Mouse (Mus musculus) T-helper 17 cell (primary cell): ENCODE measurements at regions not wholly inside any gene's neighbourhood (a gene's known extent, or its start where the extent isn't known, plus 50 kb on each side); places are given as distances from the start of the nearest gene placed in this dataset.
"Not testable (repeated sequence)": the region's sequence is repeated elsewhere in the genome, so short reads cannot be mapped to it uniquely, and the experiment has no call there.

ENCODE experiments used
- in situ Hi-C, 2 experiments: fragments of 300-600 bp; cut with MboI, MseI; formaldehyde crosslinking; loops; 1 replicate in 1 of 2; 2 replicates in 1 of 2; pipeline ENCODE4 v1.15.1; 2025; ENCODE audit warnings: high pct_unique_total_duplicates in 2 of 2

DNA sequence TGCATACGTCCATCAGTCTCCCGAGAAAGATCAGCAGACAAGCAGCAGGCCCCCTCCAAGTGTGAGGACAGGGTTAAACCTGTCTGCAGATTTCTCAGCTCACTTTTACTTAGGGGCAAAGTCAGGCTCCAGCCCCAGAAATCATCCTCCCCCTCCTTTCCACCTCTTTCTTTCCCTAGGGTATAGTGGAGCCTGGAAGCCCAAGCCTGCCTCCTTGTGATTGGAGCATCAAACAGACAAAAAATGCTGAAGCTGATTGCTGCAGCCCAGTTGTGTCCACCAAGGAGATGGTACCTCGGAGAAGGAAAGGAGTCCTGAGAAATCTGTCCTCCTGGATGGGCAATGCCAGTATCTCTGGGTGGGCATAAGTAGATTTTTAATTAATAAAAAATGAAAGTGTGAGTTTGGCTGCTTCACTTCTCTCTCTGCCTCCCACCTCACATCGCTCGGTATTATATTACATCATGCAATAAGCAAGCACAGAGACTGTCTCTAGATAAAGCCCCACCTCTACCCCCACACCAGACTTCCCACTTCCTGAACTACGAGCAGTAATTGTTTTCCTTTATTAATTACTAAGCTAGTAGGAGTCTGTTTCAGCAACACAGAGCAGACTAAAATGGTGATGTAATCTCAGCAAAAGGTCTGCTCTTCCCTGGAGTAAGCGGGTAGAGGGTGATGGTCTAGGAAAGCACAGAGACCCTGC is 105.2 kb upstream of the Fhl2 start:
- in situ Hi-C loops: loop anchor here in 1 of 2 experiments (10.0 kb wide), 1 partner anchor 333 kb away; no protein-coding TSS in a partner anchor

DNA sequence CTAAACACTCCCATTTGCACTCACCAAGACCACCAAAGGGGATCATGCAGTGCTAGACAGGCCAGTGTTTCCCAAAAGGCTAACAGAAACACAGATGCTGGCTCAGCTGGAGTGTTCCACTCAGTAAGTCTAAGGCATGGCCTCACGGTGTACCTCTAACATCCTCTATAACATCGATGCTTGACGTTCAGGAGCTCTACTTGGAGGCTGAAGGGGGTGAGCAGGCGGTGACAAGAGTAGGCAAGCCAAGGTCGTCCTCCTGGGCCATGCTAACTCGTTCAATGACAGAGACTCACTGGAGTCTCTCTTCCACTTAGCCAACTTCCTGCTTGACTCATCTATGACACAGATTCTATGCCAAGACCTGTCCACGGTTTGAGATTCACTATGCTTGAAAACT is 105.9 kb upstream of the Fhl2 start:
- in situ Hi-C loops: loop anchor here in 1 of 2 experiments (10.0 kb wide), 1 partner anchor 332 kb away; no protein-coding TSS in a partner anchor

DNA sequence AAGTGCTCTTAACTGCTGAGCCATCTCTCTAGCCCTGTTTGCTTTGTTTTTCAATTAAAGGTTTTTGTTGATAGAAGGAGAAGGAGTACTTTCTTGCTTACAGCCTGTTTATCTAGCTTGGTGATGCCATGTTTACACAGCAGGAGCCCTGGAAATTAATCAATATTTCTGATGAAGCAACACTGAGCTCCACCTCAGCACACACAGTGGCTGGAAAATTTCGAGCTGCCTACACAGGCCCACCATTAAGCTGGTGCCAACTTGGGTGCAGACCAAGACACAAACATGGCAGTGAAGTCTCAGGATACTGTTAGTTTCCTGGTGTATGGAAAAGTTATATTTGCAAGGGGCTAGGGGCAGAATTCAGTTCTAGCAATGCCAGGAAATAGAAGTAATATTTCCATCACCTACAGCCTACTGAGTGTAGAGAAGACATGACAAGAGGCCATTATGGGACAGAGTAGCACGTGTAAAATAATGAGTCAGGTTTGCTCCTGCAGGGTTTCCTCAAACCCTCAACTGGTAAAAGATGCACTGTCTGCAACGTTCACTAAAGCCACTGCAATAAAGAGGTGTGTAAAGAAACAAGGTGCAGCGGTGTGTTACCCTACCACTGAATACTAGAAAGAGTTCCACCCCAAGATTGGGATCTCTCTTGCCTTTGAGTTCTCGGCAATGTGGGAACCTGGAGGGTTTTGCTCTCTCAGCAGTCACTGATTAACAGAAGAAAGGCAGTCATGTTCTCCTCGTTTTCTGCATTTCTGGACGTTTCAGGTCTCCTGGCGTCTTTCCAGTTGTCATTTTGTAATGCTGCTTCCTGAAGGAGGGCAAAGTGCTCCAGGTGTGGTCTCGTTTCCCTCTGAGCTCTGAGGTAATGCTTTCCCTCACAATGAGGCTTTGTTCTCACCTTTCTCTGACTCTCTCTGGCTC is 108.8 kb upstream of the Fhl2 start:
- in situ Hi-C loops: loop anchor here in 1 of 2 experiments (10.0 kb wide), 1 partner anchor 329 kb away; no protein-coding TSS in a partner anchor

DNA sequence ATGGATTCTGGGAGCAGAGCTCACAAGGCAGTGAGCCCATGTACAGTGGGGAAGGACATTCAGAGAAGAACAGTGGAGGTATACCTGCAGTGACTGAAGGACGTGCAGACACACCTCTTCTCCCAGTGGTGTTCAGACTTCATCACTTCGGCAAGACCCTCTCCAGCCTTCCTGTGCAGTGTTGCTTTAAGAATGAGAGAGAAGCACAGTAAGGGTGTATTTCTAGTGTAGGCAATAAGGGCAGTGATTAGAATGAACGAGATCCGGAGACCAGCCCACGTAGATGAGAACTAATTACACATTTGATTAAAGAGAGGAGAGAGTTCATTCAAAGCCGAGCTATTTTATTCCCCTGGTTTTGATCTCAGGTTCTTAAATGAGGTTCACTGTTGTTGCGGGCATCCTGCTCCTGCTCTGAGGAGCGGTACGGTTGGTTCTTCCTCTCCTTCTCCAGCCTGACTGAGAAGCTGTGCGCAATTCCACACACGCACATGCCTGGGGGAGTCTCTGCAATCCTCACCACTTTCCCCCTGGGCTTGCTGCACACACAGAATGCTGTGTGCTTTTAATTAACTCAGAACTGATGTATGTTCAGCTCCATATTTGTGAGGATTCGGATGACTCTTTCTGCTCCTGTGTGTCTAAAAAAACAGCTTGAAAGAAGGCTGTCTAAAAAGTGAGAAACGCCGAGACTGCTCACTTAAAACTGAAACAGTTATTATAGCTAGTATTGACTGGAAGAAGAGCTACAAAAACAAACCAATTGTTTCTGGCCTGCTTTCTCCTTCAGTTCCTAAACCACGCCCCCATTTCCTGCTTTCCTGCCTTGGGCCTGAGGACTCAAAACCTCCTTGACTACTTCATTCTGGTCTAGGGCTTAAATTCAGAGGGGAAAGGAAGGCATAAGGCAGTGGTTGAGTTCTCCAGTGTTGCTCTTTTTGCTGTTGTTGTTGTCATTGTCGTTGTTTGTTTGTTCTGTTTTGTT is 114.2 kb upstream of the Fhl2 start:
- in situ Hi-C loops: no loop called here

DNA sequence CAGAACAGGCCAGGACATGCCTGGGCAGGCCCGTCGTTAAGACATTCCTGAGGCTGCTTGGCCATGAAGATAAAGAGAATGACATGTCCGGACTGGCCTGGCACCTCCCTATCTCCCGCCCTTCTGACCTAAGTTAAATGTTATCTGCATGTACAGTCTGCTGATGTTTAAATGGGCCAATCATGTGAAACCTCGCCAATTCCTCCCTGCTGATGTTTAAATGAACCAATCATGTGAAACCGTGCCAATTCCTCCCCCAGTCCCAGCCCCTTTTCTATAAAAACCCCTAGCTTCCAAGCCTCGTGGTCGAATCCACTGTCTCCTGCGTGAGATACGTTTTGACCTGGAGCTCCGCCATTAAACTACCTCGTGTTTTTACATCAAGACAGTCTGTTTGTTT is 119.5 kb upstream of the Fhl2 start:
- in situ Hi-C loops: not testable (repeated sequence)

GRCm38 (mm10) chr1:43317076-43317871 is 120.5 kb upstream of the Fhl2 start:
- in situ Hi-C loops: no loop called here

DNA sequence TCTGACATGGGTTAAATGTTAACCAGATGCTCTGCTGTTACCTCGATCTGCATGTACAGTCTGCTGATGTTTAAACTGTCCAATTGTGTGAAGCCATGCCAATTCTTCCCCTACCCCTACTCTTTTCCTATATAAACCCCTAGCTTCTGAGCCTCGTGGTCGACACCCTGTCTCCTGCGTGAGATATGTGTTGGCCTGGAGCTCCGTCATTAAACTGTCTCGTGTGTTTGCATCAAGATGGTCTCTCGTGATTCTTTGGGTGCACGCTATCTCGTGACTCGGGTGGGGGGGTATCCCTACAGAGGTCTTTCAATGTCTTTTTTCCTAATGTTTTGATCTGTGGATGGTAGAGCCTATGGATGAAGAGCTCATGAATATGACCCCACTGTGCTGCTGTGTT is 110.9 kb upstream of the Nck2 start:
- in situ Hi-C loops: not testable (repeated sequence)

GRCm38 (mm10) chr1:43337168-43337784 is 107.1 kb upstream of the Nck2 start:
- in situ Hi-C loops: no loop called here

DNA sequence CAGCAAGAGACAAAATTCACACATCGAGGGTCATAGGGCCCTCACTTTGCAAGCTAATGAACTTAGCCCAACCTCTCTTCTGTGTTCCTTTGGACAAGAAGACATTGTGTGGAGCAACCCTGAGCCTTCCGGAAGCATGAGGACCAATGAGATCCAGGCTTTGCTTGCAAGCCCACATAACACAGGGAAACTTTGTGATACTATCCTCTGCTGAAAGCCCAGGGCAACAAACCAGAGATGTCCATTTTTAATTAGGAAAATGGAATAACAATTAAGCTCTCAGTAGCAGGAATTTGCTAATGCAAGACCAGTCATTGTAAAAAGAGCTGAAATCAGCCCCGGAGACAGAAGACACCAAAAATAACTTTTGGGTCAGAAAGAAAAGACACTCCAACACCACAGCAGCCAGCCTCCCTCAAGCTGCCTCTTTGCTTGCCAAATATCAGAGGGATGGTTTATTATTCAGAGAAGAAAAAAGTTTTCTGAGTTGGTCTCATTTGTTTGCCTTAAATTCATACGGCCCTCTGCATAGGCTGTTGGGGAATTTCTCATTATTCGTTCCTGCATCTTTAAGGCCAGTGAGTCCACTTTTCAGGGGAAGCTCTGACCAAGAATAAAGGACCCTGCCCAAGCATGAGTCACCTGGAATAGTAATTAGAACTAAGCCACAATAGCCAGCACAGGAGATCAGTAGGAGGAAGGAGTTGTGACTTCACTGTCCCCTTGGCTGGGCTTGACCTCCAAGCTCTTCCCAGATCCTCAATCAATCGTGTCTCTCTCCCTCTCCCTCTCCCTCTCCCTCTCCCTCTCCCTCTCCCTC is 106.1 kb upstream of the Nck2 start:
- in situ Hi-C loops: no loop called here

GRCm38 (mm10) chr1:43342848-43343247 is 101.5 kb upstream of the Nck2 start:
- in situ Hi-C loops: no loop called here

- in situ Hi-C loops: no loop called here
Measured at GRCm38 (mm10) chr1:43343410-43343809, 101.0 kb upstream of the Nck2 start.

GRCm38 (mm10) chr1:43344001-43344400 is 100.4 kb upstream of the Nck2 start:
- in situ Hi-C loops: no loop called here

- in situ Hi-C loops: no loop called here
Measured at GRCm38 (mm10) chr1:43347152-43347551, 97.2 kb upstream of the Nck2 start.

GRCm38 (mm10) chr1:43349966-43350365 is 94.4 kb upstream of the Nck2 start:
- in situ Hi-C loops: no loop called here

DNA sequence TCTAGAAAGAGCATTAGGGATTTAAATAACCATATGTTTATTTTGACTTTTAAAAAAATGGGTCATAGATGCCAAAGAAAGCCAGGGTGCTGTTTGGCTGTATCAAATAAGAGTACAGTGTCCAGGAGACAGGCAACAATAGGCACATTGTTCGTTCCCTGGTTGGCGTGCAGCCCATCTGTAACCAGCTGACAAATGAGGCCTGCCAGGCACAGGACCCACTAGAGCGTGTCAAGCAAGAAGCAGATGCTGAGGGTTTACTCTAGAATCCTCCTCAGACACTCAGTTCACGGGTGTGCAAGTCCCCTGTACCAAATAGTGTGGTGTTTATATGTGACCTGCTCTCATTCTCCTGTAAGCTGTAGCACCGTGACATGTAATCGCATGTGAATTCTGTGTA is 86.2 kb upstream of the Nck2 start:
- in situ Hi-C loops: no loop called here

- in situ Hi-C loops: no loop called here
Measured at GRCm38 (mm10) chr1:43359662-43360061, 84.7 kb upstream of the Nck2 start.

DNA sequence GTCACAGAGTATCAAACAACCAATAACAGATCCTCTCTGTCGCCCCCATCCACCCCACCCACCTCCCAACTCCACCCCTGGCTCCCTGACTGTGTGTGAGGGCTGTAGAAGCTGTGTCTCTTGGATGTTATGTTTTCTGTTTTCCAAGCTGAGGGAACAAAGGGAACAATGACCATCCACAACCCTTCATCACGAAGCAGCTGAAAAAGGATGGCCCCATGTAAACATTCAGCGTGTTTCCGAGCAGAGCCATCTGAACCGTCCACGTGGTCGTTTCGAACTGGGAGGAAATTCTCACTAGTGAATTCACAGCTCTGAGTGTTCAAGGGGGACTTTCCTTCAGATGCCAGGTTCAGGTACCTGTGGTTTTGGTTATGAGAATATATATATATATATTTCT is 84.1 kb upstream of the Nck2 start:
- in situ Hi-C loops: no loop called here

DNA sequence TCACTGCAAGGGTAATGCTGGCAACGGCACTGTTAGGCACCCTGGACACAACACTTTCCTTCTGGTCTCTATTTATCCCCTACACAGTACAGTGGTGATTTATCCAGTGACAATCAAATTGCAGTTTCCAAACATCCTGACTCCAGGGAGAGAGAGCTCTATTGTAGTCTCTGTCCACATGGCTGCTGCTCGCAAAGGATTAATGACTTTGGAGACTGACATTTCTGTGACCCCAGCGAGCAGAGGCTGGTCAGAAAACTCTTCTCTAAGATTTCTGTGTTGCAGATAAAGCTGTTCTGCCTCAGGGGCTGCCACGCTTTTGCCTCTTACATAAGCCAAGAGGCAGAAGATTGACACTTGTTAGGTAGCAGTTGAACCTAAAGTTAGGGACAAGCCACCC is 83.6 kb upstream of the Nck2 start:
- in situ Hi-C loops: no loop called here

DNA sequence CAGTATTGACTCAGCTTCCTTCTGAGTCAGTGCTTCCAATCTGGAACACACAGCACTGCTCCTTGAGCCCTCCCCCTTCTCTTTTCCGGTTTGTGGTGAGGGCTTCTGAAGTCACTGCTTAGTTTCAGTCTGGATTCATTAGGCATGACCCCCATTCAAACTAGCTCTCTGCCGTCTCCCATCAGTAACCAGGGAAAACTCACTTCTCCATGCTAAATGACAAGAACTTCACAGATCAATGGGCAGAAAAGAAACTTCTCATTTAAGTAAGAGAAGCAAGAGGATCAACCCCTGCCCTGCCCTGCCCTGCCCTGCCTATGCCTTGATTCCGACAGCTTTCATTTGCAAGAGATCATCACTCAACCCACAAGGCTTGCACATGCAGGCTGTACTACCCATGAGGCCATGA is 82.9 kb upstream of the Nck2 start:
- in situ Hi-C loops: no loop called here
